Mouse (Mus musculus): ENCODE data around the gene Ipp.

The Ipp gene

DNA sequence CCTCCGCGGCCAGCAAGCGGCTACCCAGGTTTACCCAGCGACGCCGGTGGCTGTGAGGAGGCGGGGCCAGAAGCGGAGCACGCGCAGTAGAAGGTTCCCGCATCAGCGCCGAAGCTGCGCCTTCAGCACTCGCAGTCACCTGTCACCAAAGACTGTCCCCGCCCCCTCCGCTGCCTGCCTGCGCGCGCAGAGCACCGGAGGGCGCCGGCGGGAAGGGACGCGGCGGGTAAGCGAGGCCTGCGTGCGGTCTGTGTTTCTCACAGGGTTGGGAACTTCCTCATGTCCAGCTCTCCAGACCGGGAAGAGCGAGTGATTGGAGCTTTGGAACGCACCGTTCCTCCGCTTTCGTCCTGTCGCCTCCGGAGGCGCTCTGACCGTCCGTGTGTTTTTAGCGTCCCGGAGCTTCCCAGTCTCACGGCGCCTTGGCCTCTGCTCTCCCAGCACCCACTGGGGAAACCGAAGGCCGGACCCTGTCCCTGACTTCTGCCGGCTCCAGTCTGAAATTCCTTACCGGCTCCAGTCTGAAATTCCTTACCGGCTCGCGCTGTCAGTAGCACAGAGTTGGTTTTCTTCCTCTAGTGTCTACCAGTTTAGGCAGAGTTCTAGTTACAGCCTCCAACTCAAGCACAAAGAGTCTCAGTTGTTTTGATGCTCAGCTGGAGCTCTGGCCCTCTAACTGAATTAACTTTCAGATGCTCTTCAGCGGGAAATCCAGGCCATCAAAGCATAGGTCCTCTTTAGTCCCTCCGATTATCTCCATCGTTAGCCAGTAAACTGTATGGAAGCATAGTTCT is at the start of gene Ipp:
TSS of gene Ipp (plus strand) at position 125 of the 794 bp plus-strand sequence.
- DNase-seq (ENCODE audit: low read depth, low spot score): peak; percentile 98

- no peak for DNase-seq (ENCODE audit: low read depth, low spot score)
Measured at GRCm38 (mm10) chr4:116461943-116462342, 45.4 kb upstream of the Ipp start.

DNA sequence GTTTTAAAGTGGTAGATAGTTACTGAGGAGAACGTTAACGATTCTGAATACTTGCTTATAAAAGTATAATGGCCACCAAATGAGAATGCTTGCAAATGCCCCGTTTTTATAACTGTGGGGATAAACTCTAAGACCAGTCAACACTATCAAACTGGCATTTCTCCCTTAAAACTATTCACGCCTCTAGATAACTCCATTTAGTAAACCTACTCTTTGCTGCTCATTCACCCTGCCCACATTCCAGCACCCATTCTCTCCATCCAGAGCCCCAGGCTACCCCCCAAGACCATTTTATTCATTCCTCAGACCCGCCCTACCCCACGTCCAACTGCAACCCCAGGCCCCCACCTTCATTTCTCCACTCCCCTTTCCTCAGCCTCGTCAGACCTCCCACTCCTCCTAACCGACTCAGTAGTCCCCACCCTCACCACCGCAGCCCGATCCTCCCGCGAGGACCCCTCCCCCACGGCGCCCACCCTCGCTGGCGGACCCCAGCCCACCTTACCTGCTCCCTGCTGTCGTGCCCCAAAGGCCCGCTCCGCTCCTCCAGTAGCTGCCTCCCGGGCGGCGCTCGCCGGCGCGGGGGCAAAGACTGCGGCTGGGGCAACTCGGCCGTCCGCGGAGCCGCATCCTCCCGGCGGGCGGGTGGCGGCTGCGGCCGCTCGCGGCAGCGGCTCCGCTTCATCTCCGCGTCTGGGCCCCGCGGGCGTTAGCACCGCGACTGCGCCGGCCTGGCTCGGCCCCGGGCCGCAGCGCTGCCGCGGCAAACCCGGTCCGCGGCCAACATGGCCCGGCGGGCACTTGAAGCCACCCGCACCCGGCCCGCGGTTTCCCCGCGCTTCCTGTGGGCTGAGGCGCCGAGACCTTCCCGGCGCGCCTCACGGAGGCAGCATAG is 43.9 kb upstream of the Ipp start:
- peak; percentile 62 for DNase-seq (ENCODE audit: low read depth, low spot score)

- DNase-seq (ENCODE audit: low read depth, low spot score): peak; percentile 88
Measured at GRCm38 (mm10) chr4:116464126-116464981, 43.0 kb upstream of the Ipp start, which contains the start of gene Mast2. TSS of gene Mast2 (minus strand) at chr4:116464183.

DNA sequence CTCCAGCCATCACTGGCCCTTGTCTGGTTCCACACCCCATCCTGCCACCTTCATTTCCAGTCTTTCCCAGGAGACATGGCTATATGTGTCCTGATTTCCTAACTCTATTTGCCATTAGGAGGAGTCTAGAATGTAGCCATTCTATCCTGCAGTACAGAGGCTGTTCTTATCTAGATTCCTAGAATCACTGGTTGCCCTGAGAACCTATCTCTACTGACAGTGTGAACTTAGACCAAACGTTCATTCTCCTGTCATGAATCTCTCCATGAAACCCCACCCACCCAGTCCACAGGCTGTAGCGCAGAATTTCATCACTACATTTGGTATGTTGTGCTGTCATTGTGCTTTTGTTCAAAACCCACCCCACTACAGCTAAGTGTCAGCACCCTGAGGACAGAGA is 26.0 kb upstream of the Ipp start:
- DNase-seq (ENCODE audit: low read depth, low spot score): no peak

DNA sequence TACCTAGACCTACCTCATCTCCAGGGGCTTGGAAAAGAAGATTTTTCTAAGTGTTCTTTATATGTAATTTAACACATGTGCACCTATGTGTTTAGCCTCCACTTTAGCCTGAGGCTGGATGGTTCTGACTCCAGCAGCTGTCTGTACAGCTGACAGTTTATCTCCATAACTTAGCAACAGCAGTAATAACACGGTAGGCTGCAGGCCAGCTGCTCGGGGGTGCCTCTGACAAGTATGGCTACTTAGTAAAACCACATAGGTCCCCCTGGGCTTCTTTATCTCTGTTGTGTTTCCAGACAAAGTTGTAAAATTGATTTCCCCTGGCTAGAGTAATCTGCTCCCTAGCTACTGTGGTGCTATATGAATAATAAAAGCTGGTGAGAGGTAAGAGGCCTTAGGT is 23.9 kb upstream of the Ipp start:
- DNase-seq (ENCODE audit: low read depth, low spot score): no peak

DNA sequence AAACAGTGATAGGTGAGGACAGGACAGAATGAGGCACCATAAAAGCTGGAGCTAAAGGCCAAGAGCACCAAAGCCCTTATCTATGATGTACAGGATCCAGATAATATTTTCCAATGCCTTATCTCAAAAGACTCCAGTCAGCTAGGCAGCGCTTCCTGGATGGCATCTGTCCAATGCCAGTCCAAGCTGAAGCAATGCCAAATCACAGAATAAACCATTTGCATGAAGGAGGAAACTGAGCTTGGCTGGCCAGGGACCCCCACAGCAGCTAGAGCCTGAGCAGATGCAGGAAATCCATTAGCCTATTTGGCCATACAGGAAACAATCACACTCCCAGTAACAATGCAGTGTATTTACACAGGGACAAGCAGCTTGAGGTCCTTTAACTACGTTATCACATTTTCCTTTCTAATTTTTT is 16.2 kb upstream of the Ipp start:
- DNase-seq (ENCODE audit: low read depth, low spot score): no peak

GRCm38 (mm10) chr4:116491886-116492285 is 15.5 kb upstream of the Ipp start:
- no peak for DNase-seq (ENCODE audit: low read depth, low spot score)

DNA sequence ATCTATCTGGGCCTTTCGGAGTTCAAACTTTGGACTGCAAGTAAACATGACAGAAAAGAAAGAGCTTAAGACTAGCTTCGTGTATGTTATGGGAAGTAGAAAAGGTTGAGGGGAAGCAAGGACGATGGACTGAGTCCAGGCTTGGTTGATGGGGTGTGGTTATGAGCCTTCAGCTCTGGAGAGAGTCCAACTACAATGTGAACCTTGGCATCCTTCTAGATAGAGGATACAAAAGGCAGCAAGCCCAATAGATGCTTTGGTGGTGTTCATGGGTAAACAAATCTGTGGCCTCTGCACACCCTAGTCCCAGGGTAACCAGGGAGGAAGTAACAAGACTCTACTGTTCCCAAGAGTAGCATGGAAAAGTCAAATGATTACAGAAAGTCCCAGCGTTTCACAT is 14.9 kb upstream of the Ipp start:
- DNase-seq (ENCODE audit: low read depth, low spot score): no peak

GRCm38 (mm10) chr4:116493646-116494045 is 13.7 kb upstream of the Ipp start:
- DNase-seq (ENCODE audit: low read depth, low spot score): no peak

- DNase-seq (ENCODE audit: low read depth, low spot score): no peak
Measured at GRCm38 (mm10) chr4:116499978-116500377, 7.4 kb upstream of the Ipp start.

DNA sequence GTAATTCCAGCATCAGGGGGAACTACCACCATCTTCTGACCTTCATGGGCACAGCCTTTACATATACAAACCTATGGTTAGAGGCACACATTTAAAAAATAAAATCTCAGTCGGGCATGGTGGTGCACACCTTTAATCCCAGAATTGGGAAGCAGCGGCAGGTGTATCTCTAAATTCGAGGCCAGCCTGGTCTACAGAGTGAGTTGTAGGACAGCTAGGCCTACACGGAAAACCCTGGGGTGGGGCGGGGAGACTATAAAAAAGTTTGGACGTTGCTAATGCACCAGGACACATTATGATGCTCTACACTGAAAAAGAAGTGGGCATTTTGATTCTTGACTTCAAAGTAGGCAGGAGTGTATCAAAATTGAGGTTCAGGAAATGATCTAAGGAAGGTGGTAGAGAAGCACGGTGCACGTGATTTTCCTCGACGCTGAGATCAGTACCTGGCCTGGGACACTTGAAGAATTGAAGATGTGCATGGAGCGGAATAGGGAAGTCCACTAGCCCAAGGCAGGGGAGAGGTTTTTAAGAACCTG is 394 bp upstream of the Ipp start:
- DNase-seq (ENCODE audit: low read depth, low spot score): no peak

DNA sequence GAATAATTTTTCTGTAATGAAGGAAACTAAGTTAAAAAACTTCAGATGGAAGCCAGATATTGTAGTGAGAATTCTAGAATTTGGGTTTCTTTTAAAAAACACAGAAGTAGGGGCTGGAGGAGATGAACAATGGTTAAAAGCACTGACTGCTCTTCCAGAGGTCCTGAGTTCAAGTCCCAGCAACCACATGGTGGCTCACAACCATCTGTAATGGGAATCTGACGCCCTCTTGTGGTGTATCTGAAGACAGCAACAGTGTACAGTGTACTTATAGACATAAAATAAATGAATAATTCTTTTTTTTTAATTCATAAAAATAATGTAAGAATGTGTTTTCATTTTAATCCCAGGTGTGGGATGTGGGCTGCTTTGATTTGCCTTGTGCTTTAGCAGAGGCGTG is 23.8 kb downstream of the Ipp start:
- peak; percentile 17 for DNase-seq (ENCODE audit: low read depth, low spot score)

DNA sequence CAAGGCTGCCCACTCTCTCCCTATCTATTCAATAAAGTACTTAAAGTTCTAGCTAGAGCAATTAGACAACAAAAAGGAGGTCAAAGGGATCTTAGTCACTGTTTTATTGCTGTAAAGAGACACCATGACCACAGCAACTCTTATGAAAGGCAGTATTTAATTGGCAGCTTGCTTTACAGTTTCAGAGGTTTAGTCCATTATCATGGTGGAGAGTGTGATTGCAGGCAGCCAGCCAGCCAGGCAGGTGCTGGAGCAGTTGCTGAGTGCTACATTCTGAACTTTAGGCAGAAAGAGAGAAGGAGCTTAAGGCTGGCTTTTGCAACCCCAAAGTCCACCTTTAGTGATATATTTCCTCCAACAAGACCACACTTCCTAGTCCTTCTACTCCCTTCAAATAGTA is 29.0 kb downstream of the Ipp start:
- DNase-seq (ENCODE audit: low read depth, low spot score): no peak

- no peak for DNase-seq (ENCODE audit: low read depth, low spot score)
Measured at GRCm38 (mm10) chr4:116537737-116538136, 30.4 kb downstream of the Ipp start.

DNA sequence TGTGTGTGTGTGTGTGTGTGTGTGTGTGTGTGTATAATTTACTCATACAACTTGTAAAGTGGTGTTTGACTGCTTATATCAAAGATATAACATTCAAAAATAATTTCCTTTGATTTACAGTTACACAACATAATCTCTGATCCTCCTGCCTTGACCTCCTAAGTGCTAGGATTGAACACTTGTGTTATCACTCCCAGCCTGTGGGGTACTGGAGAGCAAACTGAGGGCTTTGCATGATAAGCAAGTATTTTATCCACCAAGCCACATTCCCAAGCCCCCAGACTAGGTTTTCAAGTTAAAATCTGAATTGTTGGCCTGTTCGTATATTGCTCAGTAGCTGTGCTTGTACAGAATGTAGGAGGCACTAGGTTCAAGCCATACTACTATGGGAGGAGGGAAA is 43.1 kb downstream of the Ipp start:
- no peak for DNase-seq (ENCODE audit: low read depth, low spot score)

DNA sequence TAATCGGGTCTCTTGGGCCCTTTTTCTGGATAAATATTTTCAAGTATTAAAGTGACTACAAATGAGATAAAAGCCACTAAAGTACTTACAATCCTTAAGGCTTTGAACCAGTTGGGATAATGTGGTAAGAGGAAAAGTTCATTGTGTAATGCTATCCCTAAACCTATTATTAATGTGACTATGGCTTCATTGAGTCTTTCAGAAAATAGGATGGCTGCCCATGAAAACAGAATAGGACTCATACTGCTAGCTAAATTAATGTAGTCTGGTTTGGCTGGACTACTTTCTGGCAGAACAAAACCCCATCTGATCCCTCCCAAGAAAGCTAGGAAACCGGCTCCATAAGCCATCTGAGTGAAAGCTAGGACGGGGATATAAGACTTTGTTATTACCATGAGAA is 45.7 kb downstream of the Ipp start:
- no peak for DNase-seq (ENCODE audit: low read depth, low spot score)

GRCm38 (mm10) chr4:116555413-116556300 is 48.3 kb downstream of the Ipp start, which contains the start of gene Tmem69:
TSS of gene Tmem69 (minus strand) at chr4:116555936.
- DNase-seq (ENCODE audit: low read depth, low spot score): peak; percentile 91

DNA sequence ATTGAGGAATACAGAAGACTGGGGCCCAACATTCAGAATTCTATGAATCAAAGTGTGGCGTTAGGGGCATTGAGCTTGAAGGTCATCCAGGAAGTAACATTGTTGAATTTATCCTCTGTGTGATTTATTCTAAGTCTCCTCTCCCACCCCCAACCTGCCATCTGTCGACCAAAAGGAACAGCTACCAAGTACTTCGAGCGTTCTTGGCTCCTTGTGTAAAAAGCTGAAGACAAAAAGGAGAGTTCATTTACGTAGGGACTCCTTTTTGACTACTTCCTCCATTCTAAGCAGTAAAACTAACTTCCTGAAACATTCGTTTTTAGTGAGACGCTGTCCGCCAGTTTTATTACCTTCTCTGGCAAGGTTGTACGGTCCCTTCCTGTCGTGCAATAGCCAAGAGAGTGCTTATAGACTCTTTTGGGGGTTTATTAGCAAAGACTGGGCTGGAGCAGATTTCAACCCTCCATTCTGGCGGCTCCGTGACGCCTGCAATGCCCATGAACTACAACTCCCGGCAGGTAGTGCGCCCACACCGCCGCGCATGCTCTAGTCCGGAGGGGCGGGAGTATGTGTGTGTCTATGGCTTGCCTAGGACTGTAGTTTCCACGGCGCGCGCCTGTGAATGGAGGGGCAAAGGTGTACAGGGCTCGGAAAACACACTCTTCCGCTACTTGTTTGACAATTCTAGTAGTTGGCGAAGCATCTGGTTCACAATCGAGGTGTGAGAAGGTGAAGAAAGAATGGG is 49.4 kb downstream of the Ipp start:
- DNase-seq (ENCODE audit: low read depth, low spot score): peak; percentile 96
